ENCODE assay signal across 12 mouse cellular contexts in genomic region chr15:59876279-59876742, GRCm38 (mm10).
DNase-seq lines count a peak whose midpoint lies in the region; ATAC-seq and TF ChIP-seq lines count a peak whose summit lies in the region.
"Had no signal": no experiment of that assay in that cellular context is flagged by ENCODE, and none has a peak within 500 bp of the region (broad histone marks: within the 10 kb centered on the region; RNA-seq: fewer than 3 reads in every experiment).

No protein-coding gene starts in this region.

- H3K27ac ChIP-seq in forebrain, embryonic 13.5 days: no peak overlapping the region
- no peak overlapping the region for H3K27ac ChIP-seq in forebrain, embryonic 12.5 days
- H3K27ac ChIP-seq in left cerebral cortex, adult 2 months: no peak overlapping the region; the same call in 1 of the 2 replicates
- H3K27ac ChIP-seq: embryonic facial prominence, embryonic 15.5 days had no signal

- H3K36me3 ChIP-seq in forebrain, embryonic 13.5 days (ENCODE audit: poor library complexity, severe bottlenecking): no peaks in the 10 kb centered on the region
- H3K36me3 ChIP-seq in forebrain, embryonic 12.5 days (replicated peaks): no peaks in the 10 kb centered on the region
- H3K36me3 ChIP-seq: embryonic facial prominence, embryonic 15.5 days had no signal

- peak; percentile 69 for TF ChIP-seq CTCF in left cerebral cortex, adult 2 months (IDR thresholded peaks at IDR 0.05)

- DNase-seq in left cerebral cortex, adult 2 months (ENCODE audit: extremely low spot score in 1 of 2, low spot score in 2 of 2): no peak
- DNase-seq in left cerebral cortex, postnatal 4 days: no peak
- DNase-seq in Muller cell, postnatal 12 days (ENCODE audit: inconsistent ontology term): peak; percentile 9
- DNase-seq in hindlimb bud, embryonic 11.5 days (ENCODE audit: extremely low spot score, low read depth, low spot score): peak; percentile 2
- DNase-seq in urinary bladder, postnatal 10 days (ENCODE audit: low spot score): no peak
- DNase-seq in adrenal gland, postnatal 14 days: no peak
- DNase-seq: gastrocnemius, postnatal 36 days; heart, postnatal 10 days; kidney, postnatal 14 days had no signal

- no peak overlapping the region for H3K4me3 ChIP-seq in forebrain, embryonic 13.5 days
- H3K4me3 ChIP-seq in forebrain, embryonic 12.5 days (replicated peaks): no peak overlapping the region
- peak overlapping the region; percentile 24; the same call in 1 of the 2 replicates for H3K4me3 ChIP-seq in left cerebral cortex, adult 2 months
- H3K4me3 ChIP-seq: embryonic facial prominence, embryonic 15.5 days had no signal

- no peaks in the 10 kb centered on the region for H3K9me3 ChIP-seq in forebrain, embryonic 13.5 days (replicated peaks)
- H3K9me3 ChIP-seq in forebrain, embryonic 12.5 days: no peaks in the 10 kb centered on the region
- H3K9me3 ChIP-seq: embryonic facial prominence, embryonic 15.5 days had no signal

- ATAC-seq in forebrain, embryonic 13.5 days: 0 out of 2 replicates have a peak, but pooled peaks have one; percentile 30
- ATAC-seq in forebrain, embryonic 12.5 days (ENCODE audit: low FRiP score): no peak

- no peak overlapping the region for H3K4me2 ChIP-seq in forebrain, embryonic 13.5 days
- H3K4me2 ChIP-seq in forebrain, embryonic 12.5 days: no peak overlapping the region
- H3K4me2 ChIP-seq: embryonic facial prominence, embryonic 15.5 days had no signal

- no peaks in the 10 kb centered on the region for H3K4me1 ChIP-seq in forebrain, embryonic 13.5 days
- no peaks in the 10 kb centered on the region for H3K4me1 ChIP-seq in forebrain, embryonic 12.5 days
- H3K4me1 ChIP-seq: embryonic facial prominence, embryonic 15.5 days had no signal

- H3K27me3 ChIP-seq in forebrain, embryonic 13.5 days: no peaks in the 10 kb centered on the region
- no peaks in the 10 kb centered on the region for H3K27me3 ChIP-seq in forebrain, embryonic 12.5 days
- H3K27me3 ChIP-seq: embryonic facial prominence, embryonic 15.5 days had no signal

- H3K9ac ChIP-seq in forebrain, embryonic 13.5 days: no peak overlapping the region
- H3K9ac ChIP-seq in forebrain, embryonic 12.5 days: no peak overlapping the region
- H3K9ac ChIP-seq: embryonic facial prominence, embryonic 15.5 days had no signal

- intact Hi-C loops in left cerebral cortex, adult 2 months (cut with DNase I): loop anchor here (2.0 to 5.0 kb wide), 3 partner anchors 221 to 1220 kb away; no protein-coding TSS in a partner anchor
- intact Hi-C loops in left cerebral cortex, postnatal 4 days (cut with DNase I): loop anchor here (5.0 kb wide), 2 partner anchors 946 to 1221 kb away; no protein-coding TSS in a partner anchor

- 49% methylated on average over 7 of the region's 7 CpGs for WGBS in forebrain, embryonic 13.5 days
- WGBS in forebrain, embryonic 12.5 days: 59% methylated on average over 7 of the region's 7 CpGs

Comparison
In these comparisons a context has a peak if more than half of its experiments do, and no peak if none do; other contexts are left out.
1. DNase-seq: peak in Muller cell, postnatal 12 days (single experiment) and hindlimb bud, embryonic 11.5 days (single experiment); none in left cerebral cortex, adult 2 months (0 of 2), left cerebral cortex, postnatal 4 days (single experiment), urinary bladder, postnatal 10 days (single experiment) and adrenal gland, postnatal 14 days (single experiment).